Mouse (Mus musculus) stomach, embryonic 14.5 days (tissue): ENCODE measurements around the gene Psrc1. TPM values are rescaled to one million over a fixed set of nuclear protein-coding genes. Genes with fewer than 3 reads are reported as not detected.

ENCODE experiments used
- ATAC-seq: fragments of 200-750 bp; cut with Nextera tagmentation; 2 replicates; pipeline ENCODE4 v1.8.0; 2017; ENCODE audit warnings: low read depth, moderate TSS enrichment; ENCODE audit not compliant: insufficient number of reproducible peaks, insufficient read depth, low FRiP score
- H3K27ac ChIP-seq: fragments of 300-500 bp; sonication (generic); 2 replicates; pipeline ENCODE4 v1.5.1; 2014; ENCODE audit warnings: mild to moderate bottlenecking, low read length, moderate library complexity, mixed read lengths
- H3K27me3 ChIP-seq: fragments of 300-500 bp; sonication (generic); 2 replicates; pipeline ENCODE4 v1.6.1; 2014; ENCODE audit warnings: low read length, control low read depth, mixed read lengths; ENCODE audit not compliant: control insufficient read depth, insufficient read depth
- H3K36me3 ChIP-seq: fragments of 300-500 bp; sonication (generic); 2 replicates; pipeline ENCODE4 v1.6.1; 2014; ENCODE audit warnings: mild to moderate bottlenecking, control low read depth, low read length, moderate library complexity, mixed read lengths; ENCODE audit not compliant: control insufficient read depth, insufficient read depth
- H3K4me1 ChIP-seq: fragments of 300-500 bp; sonication (generic); 2 replicates; pipeline ENCODE4 v1.6.1; 2014; ENCODE audit warnings: low read length, control low read depth, mixed read lengths; ENCODE audit not compliant: control insufficient read depth, insufficient read depth
- H3K4me2 ChIP-seq: fragments of 300-500 bp; sonication (generic); replicated peaks from 2 replicates; pipeline ENCODE4 v1.6.1; 2014; ENCODE audit warnings: low read depth, low read length, control low read depth
- H3K4me3 ChIP-seq: fragments of 300-500 bp; sonication (generic); 2 replicates; pipeline ENCODE4 v1.5.1; 2014; ENCODE audit warnings: low read depth, low read length, control low read depth
- H3K9ac ChIP-seq: fragments of 300-500 bp; sonication (generic); replicated peaks from 2 replicates; pipeline ENCODE4 v1.6.1; 2014; ENCODE audit warnings: low read depth, mild to moderate bottlenecking, control low read depth, low read length, moderate library complexity, mixed read lengths
- H3K9me3 ChIP-seq: fragments of 300-500 bp; sonication (generic); 2 replicates; pipeline ENCODE4 v1.6.1; 2016; ENCODE audit warnings: low read depth, low read length, control low read depth; ENCODE audit not compliant: control insufficient read depth
- WGBS: fragments of 180-500 bp; shearing (Covaris S2); extraction: QIAGEN DNeasy Blood & Tissue Kit; methylation state at CpG from one replicate; pipeline ENCODE4 v1.1.7; 2014; 5-methylcytosine and 5-hydroxymethylcytosine counted together
- polyA plus RNA-seq: library from polyadenylated mRNA; unstranded; fragments of >200 nt; fragmentation: Nextera tagmentation; extraction: Ambion mirVana; gene quantifications from 2 replicates; pipeline ENCODE4 v1.2.1, GENCODE M21; 2014

The Psrc1 gene
- polyA plus RNA-seq, 1 experiment from 2014 or later, result 44.4 TPM

GRCm38 (mm10) chr3:108423006-108423405 lies 39.4 kb downstream of the Psrc1 start:
- Histone ChIP-seq H3K9me3 (no peaks in the 10 kb centered on the region), H3K4me3 (no peak overlapping the region), H3K9ac (no peak overlapping the region), H3K4me1 (peaks cover 20% of the 10 kb centered on the region), H3K27ac (no peak overlapping the region), H3K36me3 (peaks cover 21% of the 10 kb centered on the region), H3K4me2 (no peak overlapping the region), H3K27me3 (no peaks in the 10 kb centered on the region)
- 47% methylated on average over 6 of the region's 6 CpGs for WGBS
- no peak for ATAC-seq

- H3K9me3 ChIP-seq, result no peaks in the 10 kb centered on the region
- WGBS, result 20% methylated on average over 11 of the region's 11 CpGs
- no peaks in the 10 kb centered on the region for H3K27me3 ChIP-seq
- peak overlapping the region; percentile 8; the same call in 1 of the 2 replicates for H3K4me3 ChIP-seq
- H3K27ac ChIP-seq, result peak overlapping the region; percentile 12; the same call in 1 of the 2 replicates
- H3K36me3 ChIP-seq, result peaks cover 30% of the 10 kb centered on the region
- peak; percentile 63; the same call in 1 of the 2 replicates for ATAC-seq
- H3K4me1 ChIP-seq, result peaks cover 17% of the 10 kb centered on the region
- no peak overlapping the region for H3K9ac ChIP-seq
- peak overlapping the region; percentile 39 for H3K4me2 ChIP-seq
Observed at GRCm38 (mm10) chr3:108423844-108424801, 40.5 kb downstream of the Psrc1 start.

- H3K36me3 ChIP-seq, result peaks cover 34% of the 10 kb centered on the region
- H3K9me3 ChIP-seq, result no peaks in the 10 kb centered on the region
- peak overlapping the region; percentile 35; the same call in 1 of the 2 replicates for H3K27ac ChIP-seq
- WGBS, result 73% methylated on average over 7 of the region's 7 CpGs
- no peaks in the 10 kb centered on the region for H3K27me3 ChIP-seq
- H3K4me1 ChIP-seq, result peaks cover 17% of the 10 kb centered on the region
- H3K4me3 ChIP-seq, result no peak overlapping the region
- no peak overlapping the region for H3K9ac ChIP-seq
- H3K4me2 ChIP-seq, result no peak overlapping the region
- no peak for ATAC-seq
Observed at GRCm38 (mm10) chr3:108424944-108425623, 41.4 kb downstream of the Psrc1 start.

- Histone ChIP-seq H3K9me3 (no peaks in the 10 kb centered on the region), H3K27me3 (no peaks in the 10 kb centered on the region), H3K27ac (no peak overlapping the region), H3K4me3 (no peak overlapping the region), H3K4me1 (peaks cover 17% of the 10 kb centered on the region), H3K9ac (no peak overlapping the region), H3K36me3 (peaks cover 36% of the 10 kb centered on the region), H3K4me2 (no peak overlapping the region)
- WGBS, result 79% methylated on average over 6 of the region's 6 CpGs
- no peak for ATAC-seq
Observed at GRCm38 (mm10) chr3:108425624-108426018, 42.0 kb downstream of the Psrc1 start.

- Histone ChIP-seq H3K9me3 (no peaks in the 10 kb centered on the region), H3K36me3 (peaks cover 71% of the 10 kb centered on the region)
- WGBS, result 90% methylated on average over 13 of the region's 13 CpGs
Observed at GRCm38 (mm10) chr3:108432542-108433187, 49.0 kb downstream of the Psrc1 start.

GRCm38 (mm10) chr3:108433188-108433880 lies 49.7 kb downstream of the Psrc1 start:
- no peak overlapping the region for H3K4me3 ChIP-seq
- 59% methylated on average over 18 of the region's 18 CpGs for whole genome bisulfite sequencing
- H3K9ac ChIP-seq, result no peak overlapping the region
- H3K36me3 ChIP-seq, result peaks cover 66% of the 10 kb centered on the region
- ATAC-seq, result no peak; the same call in 1 of the 2 replicates
- H3K27ac ChIP-seq, result no peak overlapping the region
- no peak overlapping the region for H3K4me2 ChIP-seq
- H3K9me3 ChIP-seq, result no peaks in the 10 kb centered on the region
- H3K4me1 ChIP-seq, result no peaks in the 10 kb centered on the region
- H3K27me3 ChIP-seq, result no peaks in the 10 kb centered on the region

More at GRCm38 (mm10) chr3:108432542-108433187, 49.0 kb downstream of the Psrc1 start:
- no peak for ATAC-seq
- Histone ChIP-seq H3K4me2 (no peak overlapping the region), H3K27me3 (no peaks in the 10 kb centered on the region), H3K4me1 (no peaks in the 10 kb centered on the region), H3K27ac (no peak overlapping the region), H3K4me3 (no peak overlapping the region), H3K9ac (no peak overlapping the region)

GRCm38 (mm10) chr3:108433881-108434495 lies 50.3 kb downstream of the Psrc1 start:
- H3K36me3 ChIP-seq, result peaks cover 60% of the 10 kb centered on the region
- no peak overlapping the region for H3K4me3 ChIP-seq
- H3K4me2 ChIP-seq, result no peak overlapping the region
- H3K27ac ChIP-seq, result no peak overlapping the region
- no peak overlapping the region for H3K9ac ChIP-seq
- 56% methylated on average over 19 of the region's 19 CpGs for WGBS
- H3K9me3 ChIP-seq, result no peaks in the 10 kb centered on the region
- no peaks in the 10 kb centered on the region for H3K27me3 ChIP-seq
- no peak; the same call in 1 of the 2 replicates for ATAC-seq
- no peaks in the 10 kb centered on the region for H3K4me1 ChIP-seq
